Mouse (Mus musculus): Measurements from ENCODE around the gene Stat5b. TPM values are rescaled to one million over a fixed set of nuclear protein-coding genes. Genes with fewer than 3 reads are reported as not detected.

Stat5b gene
- polyA plus RNA-seq, 1 experiment from 2014 or later, result 31.4 TPM

GRCm38 (mm10) chr11:100885472-100885871 is 34.9 kb upstream of the Stat5b start:
- no peak overlapping the region for H3K9ac ChIP-seq (ENCODE audit: low read length)
- H3K36me3 ChIP-seq (ENCODE audit: control insufficient read depth, insufficient read depth, low read length), result peaks cover 55% of the 10 kb centered on the region
- no peak overlapping the region for H3K27ac ChIP-seq (replicated peaks in 1 of 2; ENCODE audit: control insufficient read depth in 1 of 2, insufficient read depth in 1 of 2, low read depth in 2 of 2, low read length in 2 of 2)
- no peak for ATAC-seq (ENCODE audit: insufficient number of reproducible peaks, insufficient read depth, low FRiP score, low read depth)
- H3K4me1 ChIP-seq (ENCODE audit: control insufficient read depth in 2 of 2, insufficient read depth in 2 of 2, low read length in 2 of 2), result peaks cover 4 to 6% of the 10 kb centered on the region in 2 experiments; a peak in 2 of 4 replicates
- H3K27me3 ChIP-seq (ENCODE audit: control insufficient read depth, insufficient read depth, low read length), result no peaks in the 10 kb centered on the region
- H3K4me3 ChIP-seq (ENCODE audit: control insufficient read depth in 1 of 2, insufficient read depth in 1 of 2, low read depth in 1 of 2, low read length in 2 of 2), result no peak overlapping the region
- no peaks in the 10 kb centered on the region for H3K9me3 ChIP-seq (ENCODE audit: control insufficient read depth, low read length)
- H3K4me2 ChIP-seq (ENCODE audit: low read length), result no peak overlapping the region

GRCm38 (mm10) chr11:100883640-100884039 is 33.1 kb upstream of the Stat5b start:
- Histone ChIP-seq H3K4me3 (ENCODE audit: control insufficient read depth in 1 of 2, insufficient read depth in 1 of 2, low read depth in 1 of 2, low read length in 2 of 2) (no peak overlapping the region), H3K27me3 (ENCODE audit: control insufficient read depth, insufficient read depth, low read length) (no peaks in the 10 kb centered on the region), H3K27ac (replicated peaks in 1 of 2; ENCODE audit: control insufficient read depth in 1 of 2, insufficient read depth in 1 of 2, low read depth in 2 of 2, low read length in 2 of 2) (no peak overlapping the region), H3K4me2 (ENCODE audit: low read length) (no peak overlapping the region), H3K9ac (ENCODE audit: low read length) (no peak overlapping the region), H3K9me3 (ENCODE audit: control insufficient read depth, low read length) (no peaks in the 10 kb centered on the region), H3K36me3 (ENCODE audit: control insufficient read depth, insufficient read depth, low read length) (peaks cover 36% of the 10 kb centered on the region), H3K4me1 (ENCODE audit: control insufficient read depth in 2 of 2, insufficient read depth in 2 of 2, low read length in 2 of 2) (peaks cover 4 to 6% of the 10 kb centered on the region in 2 experiments; a peak in 2 of 4 replicates)
- 91% methylated on average over 10 of the region's 10 CpGs for WGBS
- no peak for ATAC-seq (ENCODE audit: insufficient number of reproducible peaks, insufficient read depth, low FRiP score, low read depth)

GRCm38 (mm10) chr11:100879321-100880078 is 29.0 kb upstream of the Stat5b start:
- H3K27ac ChIP-seq (replicated peaks in 1 of 2; ENCODE audit: control insufficient read depth in 1 of 2, insufficient read depth in 1 of 2, low read depth in 2 of 2, low read length in 2 of 2), result no peak overlapping the region
- no peak overlapping the region for H3K4me2 ChIP-seq (ENCODE audit: low read length)
- peaks cover 8% of the 10 kb centered on the region for H3K36me3 ChIP-seq (ENCODE audit: control insufficient read depth, insufficient read depth, low read length)
- no peaks in the 10 kb centered on the region for H3K9me3 ChIP-seq (ENCODE audit: control insufficient read depth, low read length)
- no peak for ATAC-seq (ENCODE audit: insufficient number of reproducible peaks, insufficient read depth, low FRiP score, low read depth)
- no peak overlapping the region for H3K4me3 ChIP-seq (ENCODE audit: control insufficient read depth in 1 of 2, insufficient read depth in 1 of 2, low read depth in 1 of 2, low read length in 2 of 2)
- WGBS, result 76% methylated on average over 15 of the region's 15 CpGs
- no peaks in the 10 kb centered on the region for H3K27me3 ChIP-seq (ENCODE audit: control insufficient read depth, insufficient read depth, low read length)
- no peaks in the 10 kb centered on the region; a peak in 2 of 4 replicates for H3K4me1 ChIP-seq (ENCODE audit: control insufficient read depth in 2 of 2, insufficient read depth in 2 of 2, low read length in 2 of 2)
- H3K9ac ChIP-seq (ENCODE audit: low read length), result no peak overlapping the region

GRCm38 (mm10) chr11:100875761-100876160 is 25.2 kb upstream of the Stat5b start:
- Histone ChIP-seq H3K4me3 (ENCODE audit: control insufficient read depth in 1 of 2, insufficient read depth in 1 of 2, low read depth in 1 of 2, low read length in 2 of 2) (no peak overlapping the region), H3K27ac (replicated peaks in 1 of 2; ENCODE audit: control insufficient read depth in 1 of 2, insufficient read depth in 1 of 2, low read depth in 2 of 2, low read length in 2 of 2) (no peak overlapping the region), H3K9me3 (ENCODE audit: control insufficient read depth, low read length) (no peaks in the 10 kb centered on the region), H3K4me2 (ENCODE audit: low read length) (no peak overlapping the region), H3K36me3 (ENCODE audit: control insufficient read depth, insufficient read depth, low read length) (no peaks in the 10 kb centered on the region), H3K4me1 (ENCODE audit: control insufficient read depth in 2 of 2, insufficient read depth in 2 of 2, low read length in 2 of 2) (peaks cover under 1 to 2% of the 10 kb centered on the region in 2 experiments; a peak in 3 of 4 replicates), H3K27me3 (ENCODE audit: control insufficient read depth, insufficient read depth, low read length) (no peaks in the 10 kb centered on the region), H3K9ac (ENCODE audit: low read length) (no peak overlapping the region)
- 84% methylated on average over 3 of the region's 3 CpGs for WGBS
- no peak for ATAC-seq (ENCODE audit: insufficient number of reproducible peaks, insufficient read depth, low FRiP score, low read depth)

- 73% methylated on average over 8 of the region's 8 CpGs for WGBS
- Histone ChIP-seq H3K4me1 (ENCODE audit: control insufficient read depth in 2 of 2, insufficient read depth in 2 of 2, low read length in 2 of 2) (peaks cover 6 to 10% of the 10 kb centered on the region in 2 experiments), H3K36me3 (ENCODE audit: control insufficient read depth, insufficient read depth, low read length) (no peaks in the 10 kb centered on the region), H3K27me3 (ENCODE audit: control insufficient read depth, insufficient read depth, low read length) (no peaks in the 10 kb centered on the region), H3K9ac (ENCODE audit: low read length) (no peak overlapping the region), H3K27ac (replicated peaks in 1 of 2; ENCODE audit: control insufficient read depth in 1 of 2, insufficient read depth in 1 of 2, low read depth in 2 of 2, low read length in 2 of 2) (no peak overlapping the region), H3K9me3 (ENCODE audit: control insufficient read depth, low read length) (no peaks in the 10 kb centered on the region), H3K4me3 (ENCODE audit: control insufficient read depth in 1 of 2, insufficient read depth in 1 of 2, low read depth in 1 of 2, low read length in 2 of 2) (no peak overlapping the region), H3K4me2 (ENCODE audit: low read length) (no peak overlapping the region)
- no peak for ATAC-seq (ENCODE audit: insufficient number of reproducible peaks, insufficient read depth, low FRiP score, low read depth)
These were observed 20.4 kb upstream of the Stat5b start for GRCm38 (mm10) chr11:100870968-100871350.

GRCm38 (mm10) chr11:100870256-100870967 is 19.9 kb upstream of the Stat5b start:
- no peak overlapping the region for H3K4me3 ChIP-seq (ENCODE audit: control insufficient read depth in 1 of 2, insufficient read depth in 1 of 2, low read depth in 1 of 2, low read length in 2 of 2)
- no peaks in the 10 kb centered on the region for H3K9me3 ChIP-seq (ENCODE audit: control insufficient read depth, low read length)
- no peak overlapping the region for H3K27ac ChIP-seq (replicated peaks in 1 of 2; ENCODE audit: control insufficient read depth in 1 of 2, insufficient read depth in 1 of 2, low read depth in 2 of 2, low read length in 2 of 2)
- no peak overlapping the region for H3K9ac ChIP-seq (ENCODE audit: low read length)
- no peak for ATAC-seq (ENCODE audit: insufficient number of reproducible peaks, insufficient read depth, low FRiP score, low read depth)
- no peak overlapping the region for H3K4me2 ChIP-seq (ENCODE audit: low read length)
- peaks cover 6 to 10% of the 10 kb centered on the region in 2 experiments for H3K4me1 ChIP-seq (ENCODE audit: control insufficient read depth in 2 of 2, insufficient read depth in 2 of 2, low read length in 2 of 2)
- 67% methylated on average over 10 of the region's 10 CpGs for WGBS
- H3K36me3 ChIP-seq (ENCODE audit: control insufficient read depth, insufficient read depth, low read length), result no peaks in the 10 kb centered on the region
- H3K27me3 ChIP-seq (ENCODE audit: control insufficient read depth, insufficient read depth, low read length), result no peaks in the 10 kb centered on the region

GRCm38 (mm10) chr11:100865618-100866017 is 15.1 kb upstream of the Stat5b start:
- H3K36me3 ChIP-seq (ENCODE audit: control insufficient read depth, insufficient read depth, low read length), result no peaks in the 10 kb centered on the region
- H3K4me2 ChIP-seq (ENCODE audit: low read length), result no peak overlapping the region
- 0 out of 2 replicates have a peak, but pooled peaks cover 5% of the 10 kb centered on the region for H3K27me3 ChIP-seq (ENCODE audit: control insufficient read depth, insufficient read depth, low read length)
- no peak overlapping the region for H3K9ac ChIP-seq (ENCODE audit: low read length)
- WGBS, result 59% methylated on average over 7 of the region's 7 CpGs
- H3K9me3 ChIP-seq (ENCODE audit: control insufficient read depth, low read length), result no peaks in the 10 kb centered on the region
- H3K27ac ChIP-seq (replicated peaks in 1 of 2; ENCODE audit: control insufficient read depth in 1 of 2, insufficient read depth in 1 of 2, low read depth in 2 of 2, low read length in 2 of 2), result no peak overlapping the region
- peaks cover 8 to 12% of the 10 kb centered on the region in 2 experiments for H3K4me1 ChIP-seq (ENCODE audit: control insufficient read depth in 2 of 2, insufficient read depth in 2 of 2, low read length in 2 of 2)
- ATAC-seq (ENCODE audit: insufficient number of reproducible peaks, insufficient read depth, low FRiP score, low read depth), result no peak
- H3K4me3 ChIP-seq (ENCODE audit: control insufficient read depth in 1 of 2, insufficient read depth in 1 of 2, low read depth in 1 of 2, low read length in 2 of 2), result no peak overlapping the region

Measured in heart, embryonic 14.5 days (tissue).